Mouse (Mus musculus) forebrain, embryonic 14.5 days (tissue): ENCODE results near the gene E130218I03Rik. TPM values are rescaled to one million over a fixed set of nuclear protein-coding genes. Genes with fewer than 3 reads are reported as not detected.

Experiments
- ATAC-seq: fragments of 200-750 bp; cut with Nextera tagmentation; 2 replicates; pipeline ENCODE4 v1.8.0; 2017; ENCODE audit warnings: mild to moderate bottlenecking, moderate library complexity
- DNase-seq: peaks from one replicate; pipeline ENCODE4 v3.0.0-alpha.2; 2015; ENCODE audit warnings: low spot score
- H3K27ac ChIP-seq: fragments of 300-500 bp; sonication (generic); 2 replicates; pipeline ENCODE4 v1.5.1; 2014; ENCODE audit warnings: low read depth, mild to moderate bottlenecking, control low read depth, low read length, moderate library complexity
- H3K27me3 ChIP-seq: fragments of 300-500 bp; sonication (generic); replicated peaks from 2 replicates; pipeline ENCODE4 v1.6.1; 2014; ENCODE audit warnings: low read length, control low read depth, mixed read lengths; ENCODE audit not compliant: control insufficient read depth, insufficient read depth
- H3K36me3 ChIP-seq: fragments of 300-500 bp; sonication (generic); 2 replicates; pipeline ENCODE4 v1.6.1; 2014; ENCODE audit warnings: low read length, control low read depth; ENCODE audit not compliant: control insufficient read depth, insufficient read depth
- H3K4me1 ChIP-seq: fragments of 300-500 bp; sonication (generic); 2 replicates; pipeline ENCODE4 v1.6.1; 2014; ENCODE audit warnings: antibody characterized with exemption, low read length, control low read depth; ENCODE audit not compliant: control insufficient read depth, insufficient read depth
- H3K4me2 ChIP-seq: fragments of 300-500 bp; sonication (generic); 2 replicates; pipeline ENCODE4 v1.6.1; 2014; ENCODE audit warnings: mild to moderate bottlenecking, control low read depth, low read length
- H3K4me3 ChIP-seq: fragments of 300-500 bp; sonication (generic); 2 replicates; pipeline ENCODE4 v1.5.1; 2014; ENCODE audit warnings: low read depth, low read length, control low read depth
- H3K9ac ChIP-seq: fragments of 300-500 bp; sonication (generic); 2 replicates; pipeline ENCODE4 v1.6.1; 2014; ENCODE audit warnings: mild to moderate bottlenecking, low read length, control low read depth, moderate library complexity
- H3K9me3 ChIP-seq: fragments of 300-500 bp; sonication (generic); replicated peaks from 2 replicates; pipeline ENCODE4 v1.6.1; 2016; ENCODE audit warnings: low read length, control low read depth, mixed read lengths; ENCODE audit not compliant: control insufficient read depth
- WGBS: fragments of 180-500 bp; shearing (Covaris S2); extraction: QIAGEN DNeasy Blood & Tissue Kit; methylation state at CpG from one replicate; pipeline ENCODE4 v1.1.7; 2014; 5-methylcytosine and 5-hydroxymethylcytosine counted together
- polyA plus RNA-seq: library from polyadenylated mRNA; unstranded; fragments of >200 nt; fragmentation: Nextera tagmentation; extraction: Ambion mirVana; gene quantifications from 2 replicates; pipeline ENCODE4 v1.2.1, GENCODE M21; 2014

Gene E130218I03Rik
- polyA plus RNA-seq, 1 experiment from 2014 or later = 0.17 TPM

GRCm38 (mm10) chr4:134288397-134289256 lies 45.2 kb downstream of the E130218I03Rik start:
- DNase-seq = no peak
- H3K36me3 ChIP-seq = peaks cover 8% of the 10 kb centered on the region
- no peaks in the 10 kb centered on the region for H3K27me3 ChIP-seq
- H3K27ac ChIP-seq = peak overlapping the region; percentile 100
- 52% methylated on average over 11 of the region's 11 CpGs for WGBS
- peaks cover 11% of the 10 kb centered on the region for H3K4me1 ChIP-seq
- H3K4me2 ChIP-seq = peak overlapping the region; percentile 76
- peak overlapping the region; percentile 99 for H3K9ac ChIP-seq
- peak overlapping the region; percentile 96 for H3K4me3 ChIP-seq
- ATAC-seq = no peak
- no peaks in the 10 kb centered on the region for H3K9me3 ChIP-seq

DNA sequence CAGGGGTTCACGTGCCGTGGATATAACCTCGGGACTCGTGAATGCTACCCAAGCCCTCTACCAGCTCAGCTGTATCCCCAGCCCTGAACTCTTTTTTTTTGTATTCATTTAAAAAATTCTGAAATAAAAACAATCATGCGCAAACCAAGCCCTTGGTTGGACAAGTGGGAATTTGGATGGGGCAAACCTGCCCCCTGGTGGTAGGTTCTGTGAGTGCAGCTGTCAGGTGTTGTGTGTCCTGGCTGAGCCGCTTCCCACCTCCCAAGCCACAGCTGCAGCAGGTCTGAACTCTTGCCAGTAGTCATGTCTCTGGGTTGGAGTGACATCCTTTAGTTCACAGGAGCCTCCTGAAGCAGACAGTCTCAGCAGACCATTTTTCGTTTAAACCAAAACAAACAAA lies 48.6 kb downstream of the E130218I03Rik start:
- WGBS = 18% methylated on average over 7 of the region's 7 CpGs
- Histone ChIP-seq H3K27me3 (no peaks in the 10 kb centered on the region), H3K36me3 (no peaks in the 10 kb centered on the region), H3K9me3 (no peaks in the 10 kb centered on the region), H3K4me1 (peaks cover 6% of the 10 kb centered on the region), H3K4me3 (no peak overlapping the region), H3K9ac (no peak overlapping the region), H3K27ac (no peak overlapping the region), H3K4me2 (no peak overlapping the region)
- ATAC-seq = no peak
- peak; percentile 81 for DNase-seq

DNA sequence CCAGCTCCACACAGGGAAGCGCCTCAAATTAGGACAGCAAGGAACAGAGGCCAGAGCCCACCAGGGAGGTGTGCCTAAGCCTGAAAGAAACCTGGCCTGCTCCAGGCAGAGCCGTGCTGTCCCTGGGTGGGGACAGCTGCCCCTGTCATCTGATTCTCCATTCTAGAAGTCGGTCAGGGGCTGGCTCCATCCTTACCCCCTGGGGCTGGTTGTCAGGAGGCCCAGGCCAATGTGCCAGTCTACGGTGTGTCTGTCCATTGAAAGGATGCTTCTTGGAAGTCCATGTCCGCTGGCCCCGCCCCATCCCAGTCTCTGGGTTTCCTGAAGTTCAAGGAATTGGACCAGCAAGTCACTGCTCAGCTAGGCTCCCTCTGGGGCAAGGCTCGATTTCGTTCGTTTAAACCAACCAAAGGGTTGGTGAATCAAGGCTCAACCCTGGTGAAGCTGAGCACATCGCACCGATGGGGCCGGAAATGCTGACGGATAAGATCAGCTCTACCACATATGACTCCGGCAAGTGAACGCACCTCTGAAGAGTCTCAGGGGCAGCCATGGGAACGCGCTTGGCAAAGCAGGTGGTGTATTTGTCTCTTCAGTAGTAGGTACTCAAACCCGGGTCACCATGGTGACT lies 49.7 kb downstream of the E130218I03Rik start:
- Histone ChIP-seq H3K9me3 (no peaks in the 10 kb centered on the region), H3K9ac (no peak overlapping the region), H3K27ac (no peak overlapping the region), H3K4me3 (no peak overlapping the region), H3K4me1 (peaks cover 5% of the 10 kb centered on the region), H3K4me2 (no peak overlapping the region), H3K36me3 (no peaks in the 10 kb centered on the region), H3K27me3 (no peaks in the 10 kb centered on the region)
- no peak for ATAC-seq
- DNase-seq = no peak
- 76% methylated on average over 18 of the region's 18 CpGs for WGBS

DNA sequence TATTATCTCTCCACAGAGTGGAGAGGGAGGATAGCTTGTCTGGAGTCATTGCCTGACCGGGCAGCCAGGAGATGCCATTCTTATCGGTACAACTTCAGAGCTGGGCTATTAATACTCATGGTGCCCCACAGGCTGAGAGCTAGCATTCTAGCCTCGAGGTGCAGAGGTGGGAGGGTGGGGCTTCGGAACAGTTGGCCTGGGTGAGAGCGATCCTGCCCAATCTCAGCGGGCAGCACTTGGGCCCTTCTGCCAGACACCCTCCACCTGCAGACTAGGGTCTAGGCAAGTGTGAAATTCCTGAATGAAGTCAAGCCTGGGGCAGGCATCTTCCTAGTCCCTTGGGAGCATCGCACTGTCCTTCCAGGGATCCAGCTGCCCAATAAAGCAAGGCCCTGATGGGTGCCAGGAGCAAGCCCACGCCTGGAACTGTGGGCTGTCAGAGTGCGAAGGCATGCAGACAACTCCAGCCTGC lies 50.3 kb downstream of the E130218I03Rik start:
- H3K9ac ChIP-seq = no peak overlapping the region
- H3K4me3 ChIP-seq = no peak overlapping the region
- H3K9me3 ChIP-seq = no peaks in the 10 kb centered on the region
- H3K4me2 ChIP-seq = no peak overlapping the region
- H3K27ac ChIP-seq = no peak overlapping the region
- H3K36me3 ChIP-seq = no peaks in the 10 kb centered on the region
- no peaks in the 10 kb centered on the region for H3K4me1 ChIP-seq
- WGBS = 79% methylated on average over 9 of the region's 9 CpGs
- ATAC-seq (no peak), DNase-seq (no peak)
- H3K27me3 ChIP-seq = no peaks in the 10 kb centered on the region

Other genes starting within 250 kb of the E130218I03Rik start
- 52.7 and 57.0 TPM in 2 replicates for gene Dhdds, start 242.7 kb upstream of the E130218I03Rik start, polyA plus RNA-seq
- gene Lin28a, start 224.8 kb upstream of the E130218I03Rik start, polyA plus RNA-seq = not detected in 2 replicates
- gene Zfp683, start 189.8 kb upstream of the E130218I03Rik start, polyA plus RNA-seq = not detected in 2 replicates
- gene Crybg2, start 182.8 kb upstream of the E130218I03Rik start, polyA plus RNA-seq = 0.72 and 1.9 TPM in 2 replicates
- gene Cd52, start 148.6 kb upstream of the E130218I03Rik start, polyA plus RNA-seq = 1.3 and 2.3 TPM in 2 replicates
- gene Ubxn11, start 141.1 kb upstream of the E130218I03Rik start, polyA plus RNA-seq = 9.0 and 12.5 TPM in 2 replicates
- 351 and 372 TPM in 2 replicates for gene Sh3bgrl3, start 114.9 kb upstream of the E130218I03Rik start, polyA plus RNA-seq
- gene Cep85, start 56.5 kb upstream of the E130218I03Rik start, polyA plus RNA-seq = 20.1 and 21.3 TPM in 2 replicates
- gene Gm7534, start 40.7 kb upstream of the E130218I03Rik start, polyA plus RNA-seq = not detected in 2 replicates
- gene Catsper4, start 16.3 kb upstream of the E130218I03Rik start, polyA plus RNA-seq = not detected in 2 replicates
- 0.36 TPM in 1 of 2 replicates, not detected in the other for gene Cnksr1, start 5.3 kb upstream of the E130218I03Rik start, polyA plus RNA-seq
- 14.4 and 15.8 TPM in 2 replicates for gene Zfp593, start 1.9 kb downstream of the E130218I03Rik start, polyA plus RNA-seq
- gene Gm30191, start 3.3 kb downstream of the E130218I03Rik start, polyA plus RNA-seq = not detected in 2 replicates
- gene Grrp1, start 10.4 kb downstream of the E130218I03Rik start, polyA plus RNA-seq = 10.1 and 11.6 TPM in 2 replicates
- 32.2 and 40.5 TPM in 2 replicates for gene Pdik1l, start 44.2 kb downstream of the E130218I03Rik start, polyA plus RNA-seq
- not detected in 2 replicates for gene Trim63, start 71.5 kb downstream of the E130218I03Rik start, polyA plus RNA-seq
- 0.05 and 0.06 TPM in 2 replicates for gene Slc30a2, start 99.5 kb downstream of the E130218I03Rik start, polyA plus RNA-seq
- 0.14 and 0.25 TPM in 2 replicates for gene Extl1, start 140.2 kb downstream of the E130218I03Rik start, polyA plus RNA-seq
- 7.6 and 9.8 TPM in 2 replicates for gene Pafah2, start 152.7 kb downstream of the E130218I03Rik start, polyA plus RNA-seq
- 7,624 and 8,172 TPM in 2 replicates for gene Stmn1, start 224.7 kb downstream of the E130218I03Rik start, polyA plus RNA-seq